Mouse (Mus musculus) bone marrow, adult 2 months (tissue): Measurements from ENCODE around the gene Gm1123.

Experiments used
- CTCF ChIP-seq: fragments of 200-500 bp; IDR thresholded peaks from 2 replicates; pipeline ENCODE4 v1.5.1; 2011; ENCODE audit warnings: low read length, control low read depth; ENCODE audit not compliant: control insufficient read depth, insufficient read depth
- POLR2A ChIP-seq: fragments of 200-500 bp; IDR thresholded peaks from 2 replicates; pipeline ENCODE4 v1.6.1; 2011; ENCODE audit warnings: low read depth, mild to moderate bottlenecking, control low read depth, low read length, borderline replicate concordance; ENCODE audit not compliant: control insufficient read depth

GRCm38 (mm10) chr9:99049760-99050159, 14.2 kb upstream of the Gm1123 start:
- TF ChIP-seq CTCF (no peak), POLR2A (no peak)
